Mouse (Mus musculus): ENCODE results near the gene Vav2.

Gene Vav2

GRCm38 (mm10) chr2:27426855-27427457 is at the start of gene Vav2:
Vav2 (minus strand) TSS chr2:27427033.
- DNase-seq (ENCODE audit: low spot score), result peak; percentile 90

DNA sequence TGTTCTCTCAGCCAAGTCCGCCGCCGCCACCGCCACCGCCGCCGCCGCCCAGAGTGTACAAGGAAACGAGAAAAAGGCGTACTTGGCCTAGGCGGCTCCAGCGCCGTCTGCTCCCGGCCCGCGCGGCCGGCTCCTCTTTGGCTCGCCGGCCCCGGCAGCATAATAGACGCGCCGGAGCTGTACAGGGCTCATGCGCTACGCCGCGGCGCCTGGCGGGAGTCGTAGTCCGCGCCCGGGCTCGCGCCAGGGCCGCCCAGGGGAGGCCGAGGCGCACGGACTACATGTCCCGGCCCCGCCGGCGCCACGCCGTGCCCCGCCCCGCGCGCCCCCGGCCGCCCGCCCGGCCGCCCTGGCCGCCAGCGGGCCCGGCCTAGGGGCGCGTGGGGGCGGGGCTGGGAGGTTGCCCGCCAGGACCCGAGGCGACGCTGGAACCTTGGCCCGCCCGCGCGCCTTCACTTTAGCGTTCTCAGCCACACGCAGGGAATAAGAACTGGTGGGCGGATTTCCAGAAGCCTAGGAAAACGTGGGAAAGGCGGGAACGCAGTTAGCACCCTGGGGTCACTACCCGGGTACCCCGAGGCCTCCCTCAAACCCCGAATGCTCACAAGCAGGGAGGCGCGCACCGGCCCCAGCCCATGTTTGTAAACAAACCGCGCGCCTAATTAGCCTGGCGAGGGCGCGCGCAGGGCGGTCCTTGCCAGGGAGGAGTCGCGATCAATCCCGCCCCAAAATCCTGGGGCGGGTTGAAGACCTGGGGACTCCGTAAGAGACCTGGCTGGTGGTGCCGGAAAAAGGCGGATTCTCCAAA is 48.9 kb upstream of the Vav2 start:
- DNase-seq (ENCODE audit: low spot score), result peak; percentile 96

- peak; percentile 57 for DNase-seq (ENCODE audit: low spot score)
Observed at GRCm38 (mm10) chr2:27474621-27475484, 48.0 kb upstream of the Vav2 start.

GRCm38 (mm10) chr2:27473911-27474310 is 47.1 kb upstream of the Vav2 start:
- DNase-seq (ENCODE audit: low spot score), result no peak

DNA sequence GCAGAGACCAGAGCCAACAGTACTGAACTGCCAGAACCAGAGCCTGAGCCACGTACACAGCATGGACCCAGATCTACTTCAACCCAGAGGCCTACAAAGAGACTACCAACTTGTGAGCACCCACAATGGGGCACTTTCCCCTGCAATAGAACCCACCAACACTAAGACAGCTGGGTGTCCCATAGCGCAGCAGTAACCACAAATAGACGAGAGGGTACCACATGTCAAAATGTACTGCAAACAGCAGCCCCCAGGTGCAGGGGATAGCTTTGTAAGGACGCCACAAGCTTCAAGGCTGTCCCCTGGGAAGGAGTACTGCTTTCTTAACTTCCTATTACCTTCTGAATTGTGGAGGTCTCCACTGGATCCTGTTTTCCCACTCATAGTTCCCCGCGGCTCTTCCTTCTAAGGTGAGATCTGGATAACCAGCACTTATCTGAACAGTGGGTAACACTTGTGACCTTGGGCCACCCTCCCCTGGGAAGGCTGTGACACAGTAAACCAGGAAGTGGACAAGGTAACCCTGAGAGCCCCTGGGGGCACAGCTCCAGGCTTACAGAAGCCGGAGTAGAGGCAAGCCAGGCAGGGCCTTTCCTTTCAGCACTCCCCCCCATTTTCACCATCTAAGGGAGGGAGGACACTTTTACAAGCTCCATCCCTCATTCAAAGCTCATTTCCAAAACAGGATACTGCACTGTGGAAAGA is 46.4 kb upstream of the Vav2 start:
- DNase-seq (ENCODE audit: low spot score), result no peak

GRCm38 (mm10) chr2:27471170-27471584 is 44.3 kb upstream of the Vav2 start:
- no peak for DNase-seq (ENCODE audit: low spot score)

- DNase-seq (ENCODE audit: low spot score), result no peak
Observed at GRCm38 (mm10) chr2:27470535-27470934, 43.7 kb upstream of the Vav2 start.

- DNase-seq (ENCODE audit: low spot score), result no peak
Observed at GRCm38 (mm10) chr2:27469991-27470355, 43.1 kb upstream of the Vav2 start.

DNA sequence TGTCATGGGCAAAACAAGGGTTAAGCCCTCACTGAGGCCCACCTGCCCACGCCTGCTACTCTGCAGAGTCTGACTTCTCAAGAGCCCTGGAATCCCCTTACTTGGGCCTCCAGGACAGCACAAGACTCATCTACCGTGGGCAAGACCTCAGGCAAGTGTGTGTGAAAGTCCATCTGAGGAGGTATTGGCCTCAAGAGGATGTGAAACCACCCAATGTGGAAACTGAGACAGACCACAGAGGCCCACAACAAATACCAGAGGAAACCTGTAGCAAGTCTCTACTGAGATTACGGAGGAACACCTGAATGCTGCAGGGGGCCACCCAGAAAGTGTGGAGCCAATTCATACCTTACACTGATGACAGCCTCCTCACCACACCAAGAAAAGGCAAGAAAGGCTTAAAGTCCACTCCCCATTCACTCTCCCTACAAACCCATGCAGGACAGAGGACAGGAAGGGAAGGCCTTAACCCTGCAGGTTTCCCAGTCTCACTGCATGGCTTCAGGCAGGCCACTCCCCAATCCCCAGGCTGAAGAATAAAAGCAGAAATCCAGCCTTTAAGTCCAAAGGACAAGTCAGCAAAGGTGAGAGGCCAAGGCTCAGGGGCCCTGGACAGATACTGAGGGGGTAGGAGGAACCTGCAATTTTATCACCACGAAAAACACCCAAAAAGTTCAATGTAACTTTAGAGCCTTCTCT is 42.6 kb upstream of the Vav2 start:
- DNase-seq (ENCODE audit: low spot score), result no peak

GRCm38 (mm10) chr2:27462901-27463300 is 36.1 kb upstream of the Vav2 start:
- no peak for DNase-seq (ENCODE audit: low spot score)

GRCm38 (mm10) chr2:27461881-27462660 is 35.2 kb upstream of the Vav2 start:
- DNase-seq (ENCODE audit: low spot score), result no peak

DNA sequence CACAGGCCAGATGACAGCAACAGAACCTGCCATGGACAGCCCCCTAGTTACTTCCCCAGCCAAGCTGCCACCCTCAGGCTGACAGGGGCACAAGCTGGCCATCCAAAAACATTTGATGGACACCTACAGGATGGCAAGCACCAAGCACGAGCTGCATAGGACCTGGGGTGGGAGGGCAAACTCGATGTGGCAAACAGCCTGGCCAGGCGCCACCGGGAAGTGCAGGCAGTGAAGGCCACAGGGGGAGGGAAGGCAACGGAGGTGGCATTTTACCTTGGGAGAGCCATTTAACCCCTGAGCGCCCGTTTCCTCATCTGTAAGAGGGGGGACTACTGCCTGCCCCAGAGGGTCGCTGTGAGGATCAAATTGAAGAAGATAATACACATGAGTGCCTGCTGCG is 33.8 kb upstream of the Vav2 start:
- DNase-seq (ENCODE audit: low spot score), result no peak

DNA sequence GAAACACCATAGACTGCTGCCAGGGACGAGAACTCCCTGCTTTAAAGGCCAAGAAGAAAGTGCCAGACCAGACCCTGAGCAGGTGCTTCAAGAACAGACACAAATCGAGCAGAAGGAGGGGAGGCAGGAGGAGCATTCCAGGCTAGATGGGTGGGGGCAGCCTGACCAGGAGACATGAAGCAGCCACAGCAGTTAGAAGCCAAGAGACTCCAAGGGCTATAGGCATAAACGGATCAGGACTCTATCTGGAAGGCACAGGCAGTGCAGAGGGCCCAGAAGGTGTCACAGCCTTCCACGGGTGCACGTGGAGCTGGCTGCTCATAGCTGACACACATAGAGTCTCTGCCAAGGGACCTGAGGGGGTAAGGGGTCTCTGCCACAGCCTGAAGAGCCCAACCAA is 33.3 kb upstream of the Vav2 start:
- DNase-seq (ENCODE audit: low spot score), result no peak

- DNase-seq (ENCODE audit: low spot score), result no peak
Observed at GRCm38 (mm10) chr2:27459735-27460134, 32.9 kb upstream of the Vav2 start.

DNA sequence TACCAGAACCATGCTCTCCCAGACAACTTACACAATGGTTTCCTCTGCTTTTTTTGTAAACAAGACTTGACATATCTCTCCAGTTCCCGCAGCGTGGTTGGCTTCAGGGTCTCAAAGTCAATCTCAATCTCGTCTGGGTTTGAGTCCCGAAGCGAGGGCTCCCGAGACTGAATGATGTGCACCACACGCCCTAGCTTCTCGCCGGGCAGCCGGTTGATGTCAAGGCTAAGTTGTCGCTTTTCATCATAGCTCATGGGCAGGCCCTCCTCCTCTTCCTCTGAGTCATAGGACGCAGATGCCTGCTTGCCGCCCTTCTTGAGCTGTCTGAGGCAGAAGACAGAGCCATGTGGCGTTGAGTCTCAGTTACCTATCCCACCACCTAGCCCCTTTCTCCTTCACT is 23.4 kb upstream of the Vav2 start:
- DNase-seq (ENCODE audit: low spot score), result no peak

GRCm38 (mm10) chr2:27447782-27448181 is 20.9 kb upstream of the Vav2 start:
- DNase-seq (ENCODE audit: low spot score), result peak; percentile 32

- no peak for DNase-seq (ENCODE audit: low spot score)
Observed at GRCm38 (mm10) chr2:27446812-27447211, 20.0 kb upstream of the Vav2 start.

- DNase-seq (ENCODE audit: low spot score), result no peak
Observed at GRCm38 (mm10) chr2:27445910-27446309, 19.1 kb upstream of the Vav2 start.

DNA sequence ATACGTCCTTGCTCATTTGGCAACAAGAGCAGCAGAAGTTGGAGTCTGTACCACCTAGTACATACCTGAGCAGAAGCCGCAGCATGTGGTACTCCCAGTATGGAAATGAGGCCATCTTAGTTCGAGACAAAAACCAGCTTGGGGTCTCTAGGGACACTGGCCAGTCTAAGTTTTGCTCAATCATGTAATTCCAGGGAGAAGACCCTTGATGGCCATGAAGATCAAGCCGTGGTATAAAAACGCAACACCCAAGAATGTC is 16.5 kb upstream of the Vav2 start:
- DNase-seq (ENCODE audit: low spot score), result no peak

GRCm38 (mm10) chr2:27442708-27443449 is 16.0 kb upstream of the Vav2 start:
- DNase-seq (ENCODE audit: low spot score), result no peak
